Mouse (Mus musculus) heart, embryonic 14.5 days (tissue): Measurements from ENCODE around the gene Slc25a44. TPM values are rescaled to one million over a fixed set of nuclear protein-coding genes. Genes with fewer than 3 reads are reported as not detected.
"Not testable (repeated sequence)": the region's sequence is repeated elsewhere in the genome, so short reads cannot be mapped to it uniquely, and the experiment has no call there.

ENCODE experiments used
- ATAC-seq: fragments of 200-750 bp; cut with Nextera tagmentation; 2 replicates; pipeline ENCODE4 v1.8.0; 2017; ENCODE audit warnings: low read depth, moderate TSS enrichment; ENCODE audit not compliant: insufficient number of reproducible peaks, insufficient read depth, low FRiP score
- H3K27ac ChIP-seq, 2 experiments: fragments of 200-500 bp in 1 of 2; fragments of 300-500 bp in 1 of 2; sonication (generic) in 1 of 2; replicated peaks in 1 of 2; 2 replicates each; pipeline ENCODE4 v1.5.1; 2012 to 2014; ENCODE audit warnings: low read depth in 2 of 2, low read length in 2 of 2, control low read depth in 1 of 2, mild to moderate bottlenecking in 1 of 2, mixed read lengths in 1 of 2; ENCODE audit not compliant: control insufficient read depth in 1 of 2, insufficient read depth in 1 of 2
- H3K27me3 ChIP-seq: fragments of 300-500 bp; sonication (generic); 2 replicates; pipeline ENCODE4 v1.6.1; 2014; ENCODE audit warnings: mild to moderate bottlenecking, low read length, control low read depth; ENCODE audit not compliant: control insufficient read depth, insufficient read depth
- H3K36me3 ChIP-seq: fragments of 300-500 bp; sonication (generic); 2 replicates; pipeline ENCODE4 v1.6.1; 2014; ENCODE audit warnings: mild to moderate bottlenecking, control low read depth, low read length, mixed read lengths; ENCODE audit not compliant: control insufficient read depth, insufficient read depth
- H3K4me1 ChIP-seq, 2 experiments: fragments of 200-500 bp in 1 of 2; fragments of 300-500 bp in 1 of 2; sonication (generic) in 1 of 2; 2 replicates each; pipeline ENCODE4 v1.6.1; 2012 to 2014; ENCODE audit warnings: low read length in 2 of 2, control low read depth in 1 of 2, mixed read lengths in 1 of 2; ENCODE audit not compliant: control insufficient read depth in 2 of 2, insufficient read depth in 2 of 2
- H3K4me2 ChIP-seq: fragments of 300-500 bp; sonication (generic); 2 replicates; pipeline ENCODE4 v1.6.1; 2014; ENCODE audit warnings: mild to moderate bottlenecking, low read length
- H3K4me3 ChIP-seq, 2 experiments: fragments of 200-500 bp in 1 of 2; fragments of 300-500 bp in 1 of 2; sonication (generic) in 1 of 2; 2 replicates each; pipeline ENCODE4 v1.5.1; 2012 to 2014; ENCODE audit warnings: low read length in 2 of 2, mild to moderate bottlenecking in 2 of 2, control low read depth in 1 of 2, low read depth in 1 of 2, moderate library complexity in 1 of 2; ENCODE audit not compliant: control insufficient read depth in 1 of 2, insufficient read depth in 1 of 2
- H3K9ac ChIP-seq: fragments of 300-500 bp; sonication (generic); 2 replicates; pipeline ENCODE4 v1.6.1; 2014; ENCODE audit warnings: mild to moderate bottlenecking, low read length
- H3K9me3 ChIP-seq: fragments of 300-500 bp; sonication (generic); 2 replicates; pipeline ENCODE4 v1.6.1; 2016; ENCODE audit warnings: low read length, control low read depth; ENCODE audit not compliant: control insufficient read depth
- WGBS: fragments of 180-500 bp; shearing (Covaris S2); extraction: QIAGEN DNeasy Blood & Tissue Kit; methylation state at CpG from one replicate; pipeline ENCODE4 v1.1.7; 2014; 5-methylcytosine and 5-hydroxymethylcytosine counted together
- polyA plus RNA-seq: library from polyadenylated mRNA; unstranded; fragments of >200 nt; fragmentation: Nextera tagmentation; extraction: Ambion mirVana; gene quantifications from 2 replicates; pipeline ENCODE4 v1.2.1, GENCODE M21; 2014

Gene Slc25a44
- polyA plus RNA-seq, 1 experiment from 2014 or later: 12.3 TPM

DNA sequence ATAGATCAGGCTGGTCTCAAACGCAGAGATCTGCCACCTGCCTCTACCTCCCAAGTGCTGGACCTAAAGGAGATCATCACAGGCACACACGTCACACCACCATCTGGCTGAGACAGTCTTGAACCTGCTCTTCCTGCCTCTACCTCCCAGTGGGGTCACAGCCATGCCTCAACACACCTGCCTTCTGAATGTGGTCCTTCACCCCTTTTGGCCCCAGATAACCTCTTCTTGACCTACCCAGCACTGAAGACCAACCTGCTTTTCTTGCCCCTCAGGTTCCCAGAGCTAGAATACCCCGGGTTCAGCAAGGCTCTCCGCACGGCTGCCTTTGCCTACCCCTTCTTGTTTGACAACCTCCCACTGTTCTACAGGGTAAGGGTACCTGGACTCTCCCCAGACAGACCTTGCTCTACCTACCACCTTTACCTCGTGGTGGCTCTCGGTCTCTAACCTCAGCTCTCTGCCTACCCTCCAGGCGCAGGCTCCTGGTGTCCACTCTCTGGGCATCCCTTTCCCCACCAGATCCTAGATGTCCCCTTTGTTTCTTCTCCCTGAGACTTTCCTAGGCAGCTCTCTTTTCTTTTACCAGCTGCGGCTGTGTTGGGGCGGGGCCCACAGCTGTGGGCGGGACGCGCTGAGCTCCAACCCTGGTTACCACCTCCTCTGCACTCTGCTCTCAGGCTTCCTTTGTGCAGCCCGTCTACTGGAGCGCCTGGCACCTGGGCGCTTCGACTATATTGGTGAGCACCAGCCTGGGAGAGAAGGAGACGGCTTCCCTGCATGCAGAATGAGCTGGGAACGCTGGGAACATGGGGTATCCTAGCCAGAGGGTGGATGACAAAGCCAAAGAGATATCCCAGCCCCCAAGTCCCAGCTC lies 49.0 kb downstream of the Slc25a44 start:
- H3K27ac ChIP-seq, H3K36me3 ChIP-seq, H3K4me1 ChIP-seq, H3K4me3 ChIP-seq, H3K9me3 ChIP-seq, H3K9ac ChIP-seq, H3K27me3 ChIP-seq: not testable (repeated sequence)
- ATAC-seq: peak; percentile 68; the same call in 1 of the 2 replicates
- 14% methylated on average over 16 of the region's 19 CpGs for WGBS
- peak overlapping the region; percentile 50 for H3K4me2 ChIP-seq

- H3K9me3 ChIP-seq, H3K27ac ChIP-seq, H3K4me1 ChIP-seq, H3K9ac ChIP-seq, H3K27me3 ChIP-seq, H3K36me3 ChIP-seq, H3K4me2 ChIP-seq, H3K4me3 ChIP-seq, ATAC-seq: not testable (repeated sequence)
- WGBS: 85% methylated on average over 9 of the region's 9 CpGs
Observed at GRCm38 (mm10) chr3:88372643-88373042, 52.3 kb downstream of the Slc25a44 start, which contains the start of gene Bglap3. Gene Bglap3 (minus strand): TSS chr3:88372743.

- not testable (repeated sequence) for H3K4me2 ChIP-seq, H3K9me3 ChIP-seq, H3K27ac ChIP-seq, ATAC-seq, H3K36me3 ChIP-seq, H3K4me3 ChIP-seq, H3K9ac ChIP-seq
- Histone ChIP-seq H3K27me3 (peaks cover 17% of the 10 kb centered on the region), H3K4me1 (peaks cover 8 to 15% of the 10 kb centered on the region in 2 experiments)
- 65% methylated on average over 7 of the region's 7 CpGs for whole genome bisulfite sequencing
Observed at GRCm38 (mm10) chr3:88368511-88368910, 56.4 kb downstream of the Slc25a44 start.

DNA sequence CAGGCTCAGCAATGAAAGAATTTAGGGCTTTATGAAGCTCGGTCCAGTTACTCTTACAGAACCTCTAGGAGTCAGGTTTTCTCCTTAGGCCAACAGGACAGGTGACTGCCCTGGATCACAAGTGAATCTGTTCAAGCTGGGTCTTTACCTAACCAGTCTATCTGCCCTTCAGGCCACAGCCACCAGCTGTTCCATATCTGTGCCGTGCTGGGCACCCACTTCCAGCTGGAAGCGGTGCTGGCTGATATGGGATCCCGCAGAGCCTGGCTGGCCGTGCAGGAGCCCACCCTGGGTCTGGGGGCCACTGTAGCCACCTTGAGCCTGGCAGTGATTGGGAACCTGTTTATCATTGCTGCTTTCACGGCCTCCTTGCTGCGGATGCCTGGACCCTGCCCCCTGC lies 57.4 kb downstream of the Slc25a44 start:
- H3K4me2 ChIP-seq, H3K4me3 ChIP-seq, H3K27ac ChIP-seq, H3K9me3 ChIP-seq, H3K36me3 ChIP-seq, H3K9ac ChIP-seq, ATAC-seq: not testable (repeated sequence)
- Histone ChIP-seq H3K4me1 (peaks cover 9 to 17% of the 10 kb centered on the region in 2 experiments), H3K27me3 (peaks cover 17% of the 10 kb centered on the region)
- WGBS: 56% methylated on average over 3 of the region's 7 CpGs

GRCm38 (mm10) chr3:88366830-88367428 lies 58.0 kb downstream of the Slc25a44 start:
- H3K36me3 ChIP-seq: peaks cover 12% of the 10 kb centered on the region
- H3K4me3 ChIP-seq: 0 out of 4 replicates have a peak overlapping the region, but pooled peaks of 1 of the 2 experiments have one; percentile 19
- H3K27me3 ChIP-seq: peaks cover 17% of the 10 kb centered on the region
- peak overlapping the region; percentile 42; the same call in 1 of the 2 replicates for H3K4me2 ChIP-seq
- H3K27ac ChIP-seq, ATAC-seq, H3K9ac ChIP-seq, H3K9me3 ChIP-seq: not testable (repeated sequence)
- peaks cover 9 to 17% of the 10 kb centered on the region in 2 experiments for H3K4me1 ChIP-seq
- 7% methylated on average over 17 of the region's 22 CpGs for WGBS

GRCm38 (mm10) chr3:88365705-88366361 lies 59.1 kb downstream of the Slc25a44 start:
- Histone ChIP-seq H3K27me3 (peaks cover 17% of the 10 kb centered on the region), H3K4me2 (no peak overlapping the region), H3K36me3 (peaks cover 23% of the 10 kb centered on the region), H3K27ac (no peak overlapping the region), H3K4me1 (peaks cover 9 to 17% of the 10 kb centered on the region in 2 experiments), H3K4me3 (no peak overlapping the region), H3K9me3 (peaks cover 8% of the 10 kb centered on the region; the same call in 1 of the 2 replicates), H3K9ac (no peak overlapping the region)
- WGBS: 43% methylated on average over 34 of the region's 34 CpGs
- ATAC-seq: no peak

- Histone ChIP-seq H3K27me3 (peaks cover 17% of the 10 kb centered on the region), H3K4me1 (peaks cover 14 to 17% of the 10 kb centered on the region in 2 experiments), H3K36me3 (peaks cover 38% of the 10 kb centered on the region), H3K4me3 (peak within 1 kb of the TSS; percentile 8 to 17), H3K27ac (peak within 1 kb of the TSS in 1 of 2 experiments; percentile 62; a peak in 2 of 4 replicates), H3K9me3 (no peaks in the 10 kb centered on the region), H3K4me2 (peak within 1 kb of the TSS; percentile 59), H3K9ac (peak within 1 kb of the TSS; percentile 38)
- 3% methylated on average over 16 of the region's 16 CpGs for WGBS
- ATAC-seq: peak; percentile 40; the same call in 1 of the 2 replicates
Observed at GRCm38 (mm10) chr3:88364337-88364736, 60.6 kb downstream of the Slc25a44 start, which contains the start of gene Paqr6. Gene Paqr6 (plus strand): TSS chr3:88364584.
